8 mouse cellular contexts compared by ENCODE assay signal in genomic region chr4:140962207-140962909, GRCm38 (mm10). TPM values are rescaled to one million over a fixed set of nuclear protein-coding genes. Genes with fewer than 3 reads are reported as not detected.
DNase-seq lines count a peak whose midpoint lies in the region; ATAC-seq and TF ChIP-seq lines count a peak whose summit lies in the region.

No protein-coding gene starts in this region.

- no peak for ATAC-seq in lung, embryonic 14.5 days (ENCODE audit: insufficient read depth)
- no peak for ATAC-seq in neural tube, embryonic 14.5 days (ENCODE audit: low read depth)
- ATAC-seq in frontal cortex, adult (ENCODE audit: low TSS enrichment): no peak

- H3K27me3 ChIP-seq in lung, embryonic 14.5 days (ENCODE audit: insufficient read depth, low read length): no peaks in the 10 kb centered on the region
- no peaks in the 10 kb centered on the region for H3K27me3 ChIP-seq in forebrain, embryonic 10.5 days (ENCODE audit: poor library complexity, severe bottlenecking)
- H3K27me3 ChIP-seq in neural tube, embryonic 14.5 days (ENCODE audit: control insufficient read depth, insufficient read depth, low read length): no peaks in the 10 kb centered on the region

- peaks cover 10% of the 10 kb centered on the region for H3K36me3 ChIP-seq in lung, embryonic 14.5 days (ENCODE audit: insufficient read depth)
- peaks cover 17% of the 10 kb centered on the region for H3K36me3 ChIP-seq in forebrain, embryonic 10.5 days (replicated peaks)
- peaks cover 8% of the 10 kb centered on the region for H3K36me3 ChIP-seq in neural tube, embryonic 14.5 days (ENCODE audit: control insufficient read depth, insufficient read depth, low read length)

- no peak overlapping the region for H3K27ac ChIP-seq in lung, embryonic 14.5 days (ENCODE audit: low read depth)
- peak overlapping the region; percentile 95 for H3K27ac ChIP-seq in forebrain, embryonic 10.5 days
- no peak overlapping the region for H3K27ac ChIP-seq in neural tube, embryonic 14.5 days (ENCODE audit: low read depth, low read length)

- peaks cover 8% of the 10 kb centered on the region for H3K4me1 ChIP-seq in lung, embryonic 14.5 days (ENCODE audit: insufficient read depth)
- H3K4me1 ChIP-seq in forebrain, embryonic 10.5 days: peaks cover 54% of the 10 kb centered on the region
- peaks cover 11% of the 10 kb centered on the region for H3K4me1 ChIP-seq in neural tube, embryonic 14.5 days (ENCODE audit: control insufficient read depth, insufficient read depth, low read length)

- no peak for DNase-seq in lung, embryonic 14.5 days
- no peak for DNase-seq in lung, postnatal 25 days (ENCODE audit: low spot score)
- DNase-seq in forebrain, embryonic 10.5 days (ENCODE audit: extremely low spot score, low spot score): no peak
- peak; percentile 13 for DNase-seq in kidney, postnatal 10 days
- DNase-seq in left cerebral cortex, adult 9 months (ENCODE audit: low spot score in 2 of 2): no peak
- DNase-seq in layer of hippocampus, adult 9-11 months: no peak

- H3K4me2 ChIP-seq in lung, embryonic 14.5 days: peak overlapping the region; percentile 95
- H3K4me2 ChIP-seq in neural tube, embryonic 14.5 days (ENCODE audit: low read depth, low read length): peak overlapping the region; percentile 88

- H3K4me3 ChIP-seq in lung, embryonic 14.5 days (ENCODE audit: low read depth, low read length): peak overlapping the region; percentile 94
- H3K4me3 ChIP-seq in forebrain, embryonic 10.5 days: peak overlapping the region; percentile 98
- H3K4me3 ChIP-seq in neural tube, embryonic 14.5 days (ENCODE audit: low read depth, low read length): peak overlapping the region; percentile 97

- H3K9me3 ChIP-seq in lung, embryonic 14.5 days (ENCODE audit: low read depth, low read length): no peaks in the 10 kb centered on the region
- H3K9me3 ChIP-seq in forebrain, embryonic 10.5 days: no peaks in the 10 kb centered on the region
- H3K9me3 ChIP-seq in neural tube, embryonic 14.5 days (ENCODE audit: control insufficient read depth, low read length): no peaks in the 10 kb centered on the region

- TF ChIP-seq CTCF in lung, embryonic 14.5 days (IDR thresholded peaks at IDR 0.05; ENCODE audit: low read depth): no peak

- WGBS in lung, embryonic 14.5 days: 70% methylated on average over 8 of the region's 8 CpGs
- WGBS in forebrain, embryonic 10.5 days: 77% methylated on average over 8 of the region's 8 CpGs
- whole genome bisulfite sequencing in neural tube, embryonic 14.5 days: 79% methylated on average over 8 of the region's 8 CpGs

- peak overlapping the region; percentile 74 for H3K9ac ChIP-seq in lung, embryonic 14.5 days
- H3K9ac ChIP-seq in neural tube, embryonic 14.5 days (replicated peaks; ENCODE audit: low read depth, low read length): peak overlapping the region; percentile 93

RNA-seq across cellular contexts. Expression of gene Sdhb, which starts 1.4 kb away (rescaled TPM):
- polyA plus RNA-seq in lung, embryonic 14.5 days (2014; fragmentation: Nextera tagmentation; extraction: Ambion mirVana): 382 and 392 TPM in 2 replicates
- 411 and 415 TPM in 2 replicates for polyA plus RNA-seq in forebrain, embryonic 10.5 days (2016; fragmentation: Nextera tagmentation; extraction: Ambion mirVana)
- polyA plus RNA-seq in neural tube, embryonic 14.5 days (2014; fragmentation: Nextera tagmentation; extraction: Ambion mirVana): 469 and 520 TPM in 2 replicates

RNA-seq across cellular contexts. Expression of gene Atp13a2, which starts 24.3 kb away (rescaled TPM):
- 34.0 and 37.2 TPM in 2 replicates for polyA plus RNA-seq in lung, embryonic 14.5 days (2014; fragmentation: Nextera tagmentation; extraction: Ambion mirVana)
- polyA plus RNA-seq in forebrain, embryonic 10.5 days (2016; fragmentation: Nextera tagmentation; extraction: Ambion mirVana): 39.9 and 40.6 TPM in 2 replicates
- 155 and 160 TPM in 2 replicates for polyA plus RNA-seq in neural tube, embryonic 14.5 days (2014; fragmentation: Nextera tagmentation; extraction: Ambion mirVana)

RNA-seq across cellular contexts. Expression of gene Mfap2, which starts 47.9 kb away (rescaled TPM):
- 517 and 566 TPM in 2 replicates for polyA plus RNA-seq in lung, embryonic 14.5 days (2014; fragmentation: Nextera tagmentation; extraction: Ambion mirVana)
- polyA plus RNA-seq in forebrain, embryonic 10.5 days (2016; fragmentation: Nextera tagmentation; extraction: Ambion mirVana): 265 TPM in 2 replicates
- 109 and 229 TPM in 2 replicates for polyA plus RNA-seq in neural tube, embryonic 14.5 days (2014; fragmentation: Nextera tagmentation; extraction: Ambion mirVana)

RNA-seq across cellular contexts. Expression of gene Padi2, which starts 56.2 kb away (rescaled TPM):
- polyA plus RNA-seq in lung, embryonic 14.5 days (2014; fragmentation: Nextera tagmentation; extraction: Ambion mirVana): 1.1 and 1.8 TPM in 2 replicates
- polyA plus RNA-seq in forebrain, embryonic 10.5 days (2016; fragmentation: Nextera tagmentation; extraction: Ambion mirVana): 0.30 and 0.66 TPM in 2 replicates
- polyA plus RNA-seq in neural tube, embryonic 14.5 days (2014; fragmentation: Nextera tagmentation; extraction: Ambion mirVana): 0.95 and 2.3 TPM in 2 replicates
